Mouse (Mus musculus) testis, postnatal 14 days (tissue): ENCODE results near the gene Osbpl2.

ENCODE experiments used
- DNase-seq: peaks from one replicate; pipeline ENCODE4 v3.0.0; 2021; ENCODE audit warnings: low spot score

The Osbpl2 gene

DNA sequence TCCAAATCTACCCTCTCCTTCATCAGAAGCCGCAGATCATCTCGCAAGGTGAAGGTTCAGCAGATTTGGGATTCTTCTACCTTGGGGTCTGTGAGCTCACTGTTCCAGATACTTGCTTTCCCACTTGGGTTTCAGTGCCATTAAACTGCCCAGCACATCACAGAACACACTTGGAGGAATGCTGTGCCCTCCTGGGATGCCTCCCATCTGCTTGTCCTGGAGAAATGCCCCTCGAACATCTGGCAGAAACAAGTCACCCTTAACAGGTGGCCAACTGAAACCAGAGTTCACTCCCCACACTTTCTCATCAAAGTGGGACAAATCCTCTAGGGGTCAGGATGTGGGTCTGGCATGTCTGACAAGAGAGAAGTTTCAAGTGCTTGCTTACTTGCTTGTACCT lies 39.5 kb downstream of the Osbpl2 start:
- DNase-seq = no peak

DNA sequence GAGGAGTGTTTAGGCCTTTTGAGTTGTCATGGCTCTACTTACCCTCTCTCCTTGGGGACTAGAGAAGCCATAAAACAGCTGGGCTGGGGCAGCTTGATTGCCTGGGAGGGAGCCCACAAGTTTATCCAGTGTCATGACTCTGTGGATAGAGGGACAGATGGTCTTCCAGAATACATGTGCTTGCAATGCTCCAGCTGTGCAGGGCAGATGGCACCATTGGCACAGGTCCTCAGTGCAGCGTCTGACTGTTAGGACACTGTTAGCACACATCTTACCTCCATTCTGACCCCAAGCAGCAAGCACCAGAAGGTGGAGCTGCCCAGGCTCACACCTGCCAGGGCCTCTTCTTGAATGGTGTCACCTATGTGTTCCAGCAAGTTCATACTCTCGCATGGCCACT lies 46.7 kb downstream of the Osbpl2 start:
- no peak for DNase-seq

DNA sequence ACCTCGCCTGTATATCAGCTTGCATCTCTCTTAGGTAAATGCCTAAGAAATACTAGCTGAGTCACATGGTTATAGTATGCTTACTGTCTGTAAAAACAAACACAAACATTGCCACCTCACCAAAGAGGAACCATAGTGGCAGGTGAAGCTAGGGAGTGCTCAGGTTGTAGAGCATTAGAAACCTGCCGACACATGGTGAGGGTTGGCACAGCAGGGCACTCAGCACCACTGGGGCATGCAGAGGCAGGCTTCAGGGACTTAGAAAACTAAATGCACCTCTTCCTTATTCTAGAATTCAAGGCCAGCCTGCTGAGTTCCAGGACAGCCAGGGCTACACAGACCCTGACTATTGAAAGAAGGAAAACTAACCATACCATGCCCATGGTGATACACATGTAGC lies 47.8 kb downstream of the Osbpl2 start:
- DNase-seq = no peak

DNA sequence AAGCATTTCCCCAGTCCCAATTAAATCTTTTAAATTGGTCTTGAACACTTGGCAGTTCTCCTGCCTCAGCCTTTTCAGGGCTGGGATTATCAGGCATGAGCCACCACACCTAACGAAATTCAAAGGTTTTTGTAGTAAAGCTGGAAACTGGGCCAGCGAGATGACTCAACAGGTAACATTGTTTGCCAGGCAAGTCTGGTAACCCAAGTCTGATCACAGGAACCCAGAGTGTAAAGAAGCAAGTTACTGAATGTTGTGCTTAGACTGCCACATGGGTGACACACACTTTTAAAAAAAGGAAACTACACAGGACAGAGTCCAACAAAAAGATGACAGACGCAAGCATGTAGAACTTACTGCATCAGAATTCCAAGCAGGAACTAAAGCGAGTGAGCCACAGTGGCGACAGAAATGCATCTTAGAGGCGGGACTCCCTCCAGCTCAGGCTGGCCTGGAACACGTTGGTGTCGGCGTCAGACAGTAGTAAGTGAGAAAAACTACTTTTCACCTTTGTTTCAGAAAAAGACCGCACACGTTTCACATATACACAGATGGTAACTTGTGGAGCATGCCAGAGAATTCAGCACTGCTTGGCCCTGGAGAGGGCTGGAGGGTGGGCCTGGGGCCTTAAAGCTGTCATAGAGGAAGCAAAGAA lies 51.2 kb downstream of the Osbpl2 start:
- no peak for DNase-seq

DNA sequence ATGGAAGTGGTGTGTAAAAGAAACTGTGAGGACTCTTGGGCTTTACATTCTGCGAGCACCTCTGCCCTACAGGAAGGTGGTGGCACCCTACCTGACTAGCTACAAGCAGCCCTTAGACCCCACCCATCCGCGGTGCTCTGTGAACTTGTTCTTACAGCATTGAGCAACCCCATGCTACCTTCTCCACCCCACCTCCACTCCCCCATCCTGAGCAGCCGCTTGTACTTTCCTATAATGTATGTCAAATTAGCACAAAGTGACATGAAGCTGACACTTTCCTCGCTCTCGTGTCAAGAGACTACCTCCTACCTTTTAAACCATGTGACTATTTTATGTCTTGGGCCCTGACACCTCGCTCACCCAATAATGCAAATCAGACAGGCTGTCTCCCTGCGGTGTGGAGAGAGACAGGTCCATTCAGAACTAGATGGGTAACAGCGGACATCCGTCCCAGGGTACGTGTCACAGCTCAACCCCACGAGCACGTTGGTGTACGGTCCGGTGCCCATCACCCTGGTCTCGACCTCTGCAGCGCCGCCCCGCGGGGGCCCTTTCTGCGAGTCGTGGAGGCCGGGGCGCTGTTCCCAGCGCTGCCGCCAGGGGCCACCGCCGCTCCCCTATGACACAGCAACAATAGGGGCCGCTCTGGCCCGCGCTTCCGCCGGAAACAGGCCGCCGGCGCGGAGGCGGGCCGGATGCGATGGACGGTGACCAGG lies 51.9 kb downstream of the Osbpl2 start, which contains the start of gene Adrm1:
Gene Adrm1 (plus strand): TSS at position 680 of the 716 bp plus-strand sequence.
- DNase-seq = peak; percentile 96

DNA sequence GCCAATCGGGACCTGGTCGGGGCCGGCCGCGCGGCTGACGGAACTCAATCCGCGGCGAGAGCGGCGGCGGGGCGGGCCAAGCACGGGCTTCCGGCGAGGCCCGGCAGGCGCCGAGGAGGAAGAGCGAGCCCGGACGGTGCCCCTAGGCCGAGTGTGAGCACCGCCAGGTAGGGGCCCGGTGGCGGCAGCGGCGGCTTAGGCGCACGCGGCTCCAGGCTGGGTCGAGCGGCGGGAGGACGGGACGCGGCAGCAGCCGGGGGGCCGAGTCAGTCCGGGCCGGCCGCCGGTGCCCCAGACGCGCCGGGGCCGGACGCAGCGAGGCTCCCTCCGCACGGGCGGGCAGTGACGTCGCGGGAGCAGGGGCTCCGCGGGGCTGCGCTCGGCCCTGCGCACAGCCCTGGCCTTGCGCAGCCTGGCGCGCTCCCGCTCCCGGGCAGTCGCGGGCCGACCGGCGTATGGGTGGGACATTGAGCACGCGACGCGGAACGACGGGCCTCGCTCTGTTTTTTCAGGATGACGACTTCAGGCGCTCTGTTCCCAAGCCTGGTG lies 52.5 kb downstream of the Osbpl2 start:
- no peak for DNase-seq

DNA sequence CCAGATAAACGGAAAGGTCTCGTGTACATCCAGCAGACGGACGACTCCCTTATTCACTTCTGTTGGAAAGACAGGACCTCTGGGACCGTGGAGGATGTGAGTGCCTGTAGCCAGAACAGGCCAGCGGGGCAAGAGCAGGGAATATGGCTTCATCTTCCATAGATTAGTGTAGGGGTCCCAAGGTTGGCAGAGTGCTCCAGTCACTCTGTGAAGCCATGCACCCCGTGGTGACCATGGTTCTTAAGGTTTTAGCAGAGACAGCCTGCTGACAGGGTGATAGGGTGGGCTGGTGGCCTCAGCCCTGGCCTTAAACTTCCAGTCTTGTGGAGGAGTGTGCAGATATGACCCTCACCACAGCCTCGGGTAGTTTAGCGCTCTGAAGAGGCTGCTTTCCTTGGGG lies 53.0 kb downstream of the Osbpl2 start:
- no peak for DNase-seq

DNA sequence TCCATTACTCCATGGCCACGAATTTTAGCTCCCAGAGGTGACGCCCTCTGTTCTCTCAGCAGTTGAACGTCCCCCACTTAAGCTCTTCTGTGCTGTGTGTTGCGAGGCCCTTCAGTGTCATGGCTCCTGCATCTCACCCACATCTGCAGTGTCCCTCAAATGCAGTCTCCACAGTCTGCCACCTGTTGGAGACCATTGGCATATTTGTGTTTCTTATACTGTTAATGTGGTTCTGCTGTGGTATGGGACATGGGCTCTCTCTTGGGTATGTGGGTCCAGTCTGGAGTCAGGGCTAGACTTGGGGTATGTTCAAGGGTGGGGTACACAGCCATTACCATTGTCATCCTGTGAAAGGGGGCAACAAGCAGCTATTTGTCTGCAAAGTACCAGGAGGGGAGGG lies 54.1 kb downstream of the Osbpl2 start:
- DNase-seq = no peak

DNA sequence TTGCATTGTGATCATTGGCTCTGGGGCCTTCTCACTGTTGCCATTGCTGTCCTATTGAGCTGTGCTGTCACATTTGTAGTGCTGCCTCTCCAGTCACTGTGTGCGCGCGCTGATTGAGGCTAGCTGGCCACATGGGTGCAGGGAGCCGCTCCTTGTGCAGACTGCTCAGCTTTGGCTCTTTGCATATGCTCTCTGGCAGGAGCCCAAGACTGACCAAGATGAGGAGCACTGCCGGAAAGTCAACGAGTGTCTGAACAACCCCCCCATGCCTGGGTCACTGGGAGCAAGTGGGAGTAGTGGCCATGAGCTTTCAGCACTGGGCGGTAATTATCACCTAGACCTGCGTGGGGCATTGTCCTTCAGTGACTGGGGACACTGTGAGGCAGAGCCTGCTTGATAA lies 54.6 kb downstream of the Osbpl2 start:
- peak; percentile 84 for DNase-seq

DNA sequence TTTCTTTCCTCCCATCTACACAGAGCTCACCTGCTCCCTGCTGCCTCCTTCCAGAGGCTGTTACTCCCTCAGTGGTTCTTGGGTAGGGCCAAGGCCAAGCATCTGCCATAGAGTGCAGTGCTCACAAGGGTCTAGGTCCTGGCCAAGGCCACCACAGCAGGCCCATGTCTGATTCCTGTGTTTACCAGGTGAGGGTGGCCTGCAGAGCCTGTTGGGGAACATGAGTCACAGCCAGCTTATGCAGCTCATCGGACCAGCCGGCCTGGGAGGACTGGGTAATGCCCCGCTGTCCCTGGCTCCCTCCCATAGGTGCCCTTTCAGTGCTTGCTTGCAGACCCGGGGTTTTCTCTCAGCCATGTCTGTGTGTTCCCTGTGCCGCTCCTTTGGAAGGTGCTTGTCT lies 55.0 kb downstream of the Osbpl2 start:
- no peak for DNase-seq

DNA sequence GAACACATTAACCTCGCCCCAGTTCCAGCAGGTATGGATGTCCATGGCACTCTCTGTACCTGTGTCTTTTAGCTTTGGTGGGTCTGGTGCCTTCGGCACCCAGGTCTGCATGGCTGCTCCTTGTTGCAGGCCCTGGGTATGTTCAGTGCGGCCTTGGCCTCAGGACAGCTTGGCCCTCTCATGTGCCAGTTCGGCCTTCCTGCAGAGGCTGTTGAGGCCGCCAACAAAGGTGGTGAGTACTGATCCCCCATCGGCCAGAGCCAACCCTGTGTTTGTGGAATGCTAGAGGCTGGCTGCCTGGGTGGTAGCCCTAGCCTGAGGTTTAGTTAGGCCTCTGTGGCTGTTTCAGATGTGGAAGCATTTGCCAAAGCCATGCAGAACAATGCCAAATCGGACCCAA lies 56.6 kb downstream of the Osbpl2 start:
- DNase-seq = no peak

DNA sequence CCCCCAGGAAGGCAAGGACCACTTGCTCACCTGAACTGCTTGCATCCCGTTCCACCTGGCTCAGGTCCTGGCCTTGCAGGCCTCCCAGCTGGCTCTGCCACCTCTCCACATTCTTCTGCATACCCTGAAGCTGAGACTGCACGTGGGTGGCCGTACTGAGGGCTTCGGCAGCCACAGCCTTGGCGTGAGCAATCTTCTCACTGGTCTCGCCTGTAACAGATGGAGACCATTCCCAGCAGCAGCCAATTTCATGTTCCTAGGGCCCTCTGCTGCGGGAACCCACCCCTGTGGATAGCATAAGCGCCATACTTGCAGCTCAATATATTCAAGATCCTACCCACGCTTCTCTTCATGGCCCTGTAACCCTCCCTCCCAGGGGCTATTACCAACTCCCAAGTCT lies 62.4 kb downstream of the Osbpl2 start:
- DNase-seq = no peak

DNA sequence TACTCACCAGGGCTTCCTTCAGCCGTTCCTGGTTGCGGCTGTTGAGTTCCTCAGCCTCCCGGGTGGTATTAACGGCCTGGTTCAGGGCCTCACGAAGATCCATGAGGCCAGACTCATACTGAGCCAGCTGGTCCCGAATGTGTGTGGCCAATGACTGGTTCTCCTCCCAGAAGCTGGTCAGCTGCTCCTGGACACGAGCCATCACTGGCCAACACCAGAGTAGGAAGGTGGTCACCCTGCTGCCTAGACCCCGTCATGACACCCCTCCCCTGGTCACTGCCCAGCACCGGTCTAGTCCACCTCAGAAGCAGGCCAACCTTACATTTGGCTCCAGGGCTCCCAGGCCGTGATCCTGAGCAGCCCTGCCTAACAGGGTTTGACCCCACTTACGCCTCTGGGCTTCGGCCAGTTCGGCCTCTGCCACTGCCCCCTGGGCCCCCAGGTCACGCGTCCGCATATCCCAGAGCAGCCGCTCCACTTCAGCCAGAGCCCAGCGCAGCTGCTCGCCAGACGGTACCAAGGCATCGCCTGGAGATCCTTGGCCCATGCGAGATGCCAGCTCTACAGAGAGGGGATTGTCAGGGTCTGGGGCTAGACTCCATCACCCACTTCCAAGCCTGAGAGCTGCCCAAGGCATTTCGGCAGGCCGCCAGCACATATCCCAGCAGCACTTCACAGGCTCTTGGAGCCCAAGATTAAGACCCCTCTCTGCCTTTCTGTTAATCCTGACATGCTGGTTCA lies 65.1 kb downstream of the Osbpl2 start:
- DNase-seq = no peak

DNA sequence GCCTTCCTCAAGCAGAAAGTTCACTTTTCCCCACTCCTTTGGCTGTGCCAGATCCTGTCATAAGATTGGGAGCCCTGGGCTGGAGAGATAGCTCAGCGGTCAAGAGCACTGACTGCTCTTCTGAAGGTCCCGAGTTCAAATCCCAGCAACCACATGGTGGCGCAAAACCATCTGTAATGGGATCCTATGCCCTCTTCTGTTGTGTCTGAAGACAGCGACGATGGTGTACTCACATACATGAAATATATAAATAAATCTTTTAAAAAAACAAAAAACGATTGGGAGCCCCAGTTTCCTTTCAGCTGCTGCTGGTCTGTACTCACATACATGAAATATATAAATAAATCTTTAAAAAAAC lies 65.6 kb downstream of the Osbpl2 start:
- DNase-seq = no peak

DNA sequence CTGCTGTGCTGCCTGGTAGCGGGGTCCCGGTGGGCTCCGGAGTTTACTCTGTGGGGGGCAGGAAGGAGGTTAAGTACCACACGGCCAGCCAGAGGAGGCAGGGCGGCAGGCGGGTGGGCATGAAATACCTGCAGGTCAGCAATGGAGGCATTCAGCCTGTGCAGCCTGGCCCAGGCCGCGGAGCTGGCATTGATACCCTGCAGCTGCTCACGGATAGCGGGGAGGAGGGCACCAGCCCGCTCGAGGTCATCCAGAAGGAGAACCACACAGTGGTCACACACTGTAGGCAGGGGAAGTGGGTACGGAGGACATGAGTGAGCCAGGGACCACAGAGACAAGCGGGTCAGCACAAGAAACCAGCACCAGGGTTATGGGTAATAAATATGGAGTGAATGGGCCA lies 66.6 kb downstream of the Osbpl2 start:
- no peak for DNase-seq

DNA sequence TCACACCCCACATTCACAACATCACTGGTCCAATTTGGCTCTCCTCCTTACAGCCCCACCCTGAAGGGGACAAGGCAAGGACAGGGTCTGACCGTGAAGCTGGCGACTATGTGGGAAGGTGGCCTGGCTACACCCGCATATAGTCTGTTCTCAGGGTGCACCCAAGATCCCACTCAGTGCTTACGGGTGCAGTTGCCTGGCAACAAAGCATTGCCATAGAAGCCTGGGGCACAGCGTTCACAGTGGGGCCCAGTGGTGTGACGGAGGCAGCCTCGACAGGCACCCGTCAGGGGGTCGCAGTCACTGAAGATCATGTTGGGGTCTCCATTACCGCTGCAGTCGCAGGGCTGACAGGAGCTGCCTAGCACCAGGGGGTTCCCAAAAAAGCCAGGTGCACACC lies 68.3 kb downstream of the Osbpl2 start:
- no peak for DNase-seq

DNA sequence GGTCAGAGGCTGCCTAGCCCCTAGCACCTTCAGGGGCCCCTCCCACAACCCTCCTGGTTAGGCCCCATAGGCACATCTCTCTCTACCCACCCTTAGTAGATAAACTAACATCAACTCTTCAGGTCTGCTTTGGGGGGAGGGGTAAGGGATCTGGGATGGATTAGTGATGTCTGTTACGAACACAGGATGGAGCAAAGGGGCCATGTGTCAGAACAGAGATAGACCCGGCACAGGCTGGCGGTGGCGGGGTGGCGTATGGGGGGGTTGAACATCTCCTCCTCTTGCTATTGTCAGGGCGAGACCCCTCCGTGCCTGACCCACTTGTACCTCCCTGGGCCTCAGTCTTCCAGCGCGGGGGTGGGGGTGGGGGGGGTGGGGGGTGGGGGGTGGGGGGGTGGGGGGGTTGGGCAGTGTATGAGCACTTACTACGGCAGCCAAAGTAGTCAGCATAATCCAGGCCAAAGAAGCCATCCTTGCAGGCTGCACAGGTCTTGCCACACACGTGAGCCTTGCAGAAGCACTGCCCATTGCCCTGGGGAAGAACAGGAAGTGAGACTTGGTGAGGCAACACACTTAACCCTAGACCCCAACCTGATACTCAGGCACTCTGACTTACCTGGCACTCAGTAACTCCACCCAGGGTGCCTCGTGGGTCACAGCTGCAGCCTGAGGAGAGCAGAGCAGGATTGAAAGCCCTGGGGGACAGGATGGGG lies 77.7 kb downstream of the Osbpl2 start:
- DNase-seq = no peak

DNA sequence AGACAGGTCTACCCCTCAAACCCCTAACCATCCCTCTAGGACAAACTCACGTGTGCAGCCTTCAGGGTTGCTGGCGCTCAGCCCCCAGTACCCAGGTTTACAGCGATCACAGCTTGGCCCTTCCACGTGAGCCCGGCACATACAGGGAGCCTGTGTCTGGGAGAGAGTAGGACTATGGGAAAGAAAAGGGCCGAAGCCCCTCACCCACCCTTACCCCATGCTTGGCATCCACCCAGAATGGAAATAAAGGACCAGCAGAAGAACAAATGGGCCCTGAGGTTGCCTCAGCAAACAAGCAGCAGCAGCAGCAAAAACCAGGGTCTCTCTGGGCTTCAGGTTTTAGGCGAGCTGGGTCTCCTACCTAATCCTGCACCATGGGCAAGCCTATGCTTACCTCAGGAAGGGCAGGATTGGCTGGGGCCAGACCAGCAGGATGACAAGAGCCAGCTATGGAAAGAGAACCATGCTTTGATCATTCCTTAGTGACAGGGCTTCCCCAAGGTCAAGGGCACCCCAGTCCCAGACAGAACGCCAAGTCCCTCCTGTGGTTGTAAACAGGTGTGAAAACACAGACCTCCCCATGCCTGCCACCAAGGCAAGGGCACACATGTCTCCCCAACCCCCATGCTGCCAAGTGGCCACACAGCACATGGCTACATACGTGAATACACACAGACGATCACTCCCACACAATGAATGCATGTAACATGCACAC lies 78.4 kb downstream of the Osbpl2 start:
- DNase-seq = no peak

DNA sequence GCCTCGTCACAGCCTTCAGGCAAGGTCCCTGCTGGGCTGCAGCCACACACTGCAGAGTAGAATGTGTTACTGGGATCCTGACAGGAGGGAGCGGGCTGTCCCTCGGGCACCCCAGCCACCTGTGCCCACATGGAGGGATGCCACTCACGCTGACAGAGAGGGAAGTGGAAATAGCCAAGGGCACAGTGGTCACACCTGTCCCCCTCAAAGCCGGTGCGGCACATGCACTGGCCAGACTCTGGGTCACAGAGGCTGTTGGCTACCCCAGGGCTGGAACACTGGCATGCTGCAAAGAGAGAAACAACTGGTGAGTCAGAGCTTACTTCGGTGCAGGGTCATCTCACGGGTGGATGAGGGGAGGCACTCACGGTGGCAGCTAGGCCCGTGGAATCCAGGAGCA lies 79.7 kb downstream of the Osbpl2 start:
- no peak for DNase-seq

DNA sequence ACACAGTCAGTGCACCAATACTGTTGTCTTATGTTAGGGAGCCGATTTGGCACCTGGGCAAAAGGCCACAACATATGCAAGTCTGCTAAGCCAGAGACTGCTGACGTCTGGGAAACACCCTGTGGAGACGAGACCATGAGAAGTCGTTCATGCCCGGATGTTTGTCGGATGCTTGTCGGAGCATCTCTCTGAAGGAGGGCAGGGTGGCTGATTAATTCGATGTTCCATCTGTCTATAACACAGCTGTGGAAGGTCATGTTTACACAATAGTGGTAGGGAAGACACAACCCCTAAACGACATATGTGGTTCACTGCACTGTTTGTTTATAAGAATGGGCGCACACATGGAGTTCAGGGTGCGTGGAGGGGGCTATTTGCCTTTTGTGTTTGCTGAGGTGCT lies 81.6 kb downstream of the Osbpl2 start:
- DNase-seq = no peak

DNA sequence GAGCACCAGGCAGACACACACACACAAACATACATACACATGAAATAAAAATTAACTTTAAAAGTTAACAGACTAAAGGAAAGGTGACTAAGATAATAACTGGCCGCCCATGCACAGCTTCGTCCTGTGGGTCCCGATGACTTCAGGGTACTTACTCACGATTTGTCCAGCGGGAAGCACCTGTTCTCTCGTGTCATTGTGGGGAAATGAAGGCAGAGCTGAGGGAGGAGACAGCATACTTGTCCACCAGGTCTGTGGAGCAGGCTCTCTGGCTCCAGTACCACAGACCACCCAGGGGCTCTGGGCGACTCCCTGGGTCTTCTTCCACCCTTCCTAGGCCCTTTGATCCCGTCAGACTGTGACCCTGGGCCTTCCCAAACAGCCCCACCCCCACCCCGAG lies 82.2 kb downstream of the Osbpl2 start:
- no peak for DNase-seq

DNA sequence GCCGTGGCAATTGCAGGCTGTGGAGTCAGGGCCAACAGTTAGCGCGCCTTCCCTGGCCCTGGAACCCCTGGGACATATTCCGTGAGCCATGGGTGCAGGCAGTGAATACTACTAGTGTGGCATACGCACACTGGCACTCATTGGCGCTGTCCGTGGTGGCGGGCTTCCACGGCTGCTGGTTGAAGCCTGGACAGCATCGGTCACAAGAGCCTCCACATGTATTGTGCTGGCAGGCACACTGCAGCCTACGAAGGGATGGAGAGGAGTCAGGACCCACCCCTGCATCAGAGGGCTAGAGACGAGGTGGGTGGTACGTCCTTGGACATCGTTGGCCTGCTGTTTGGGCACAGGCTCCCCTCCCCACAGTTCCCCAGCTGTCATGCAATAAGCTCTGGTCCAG lies 83.2 kb downstream of the Osbpl2 start:
- DNase-seq = no peak
